Mouse (Mus musculus): ENCODE results near the gene Iscu. TPM values are rescaled to one million over a fixed set of nuclear protein-coding genes. Genes with fewer than 3 reads are reported as not detected.

The Iscu gene
- polyA plus RNA-seq, 1 experiment from 2014 or later, result 104 TPM

GRCm38 (mm10) chr5:113735345-113736112 lies 37.0 kb upstream of the Iscu start, which contains the start of gene Ficd:
Gene Ficd, plus strand, starts transcription at chr5:113735803.
- Histone ChIP-seq H3K36me3 (ENCODE audit: poor library complexity, severe bottlenecking) (peaks cover 31% of the 10 kb centered on the region), H3K27me3 (no peaks in the 10 kb centered on the region), H3K9ac (peak within 1 kb of the TSS; percentile 71), H3K4me3 (peak within 1 kb of the TSS; percentile 63), H3K9me3 (replicated peaks) (no peaks in the 10 kb centered on the region), H3K27ac (peak within 1 kb of the TSS; percentile 95), H3K4me2 (peak within 1 kb of the TSS; percentile 68), H3K4me1 (peaks cover 20% of the 10 kb centered on the region)
- WGBS, result under 1% methylated on average over 51 of the region's 71 CpGs
- ATAC-seq, result peak; percentile 98

GRCm38 (mm10) chr5:113736113-113736502 lies 36.4 kb upstream of the Iscu start:
- Histone ChIP-seq H3K36me3 (ENCODE audit: poor library complexity, severe bottlenecking) (peaks cover 36% of the 10 kb centered on the region), H3K4me2 (peak overlapping the region; percentile 68), H3K9ac (peak overlapping the region; percentile 71), H3K9me3 (replicated peaks) (no peaks in the 10 kb centered on the region), H3K27me3 (no peaks in the 10 kb centered on the region), H3K4me1 (peaks cover 16% of the 10 kb centered on the region), H3K27ac (peak overlapping the region; percentile 95), H3K4me3 (peak overlapping the region; percentile 63)
- WGBS, result 2% methylated on average over 10 of the region's 10 CpGs
- peak; percentile 23; the same call in 1 of the 2 replicates for ATAC-seq

GRCm38 (mm10) chr5:113736522-113737164 lies 35.9 kb upstream of the Iscu start:
- Histone ChIP-seq H3K27me3 (no peaks in the 10 kb centered on the region), H3K4me1 (peaks cover 16% of the 10 kb centered on the region), H3K9ac (peak overlapping the region; percentile 71), H3K9me3 (replicated peaks) (no peaks in the 10 kb centered on the region), H3K27ac (no peak overlapping the region), H3K4me3 (peak overlapping the region; percentile 63), H3K4me2 (peak overlapping the region; percentile 68), H3K36me3 (ENCODE audit: poor library complexity, severe bottlenecking) (peaks cover 42% of the 10 kb centered on the region)
- ATAC-seq, result no peak
- 42% methylated on average over 15 of the region's 15 CpGs for WGBS

GRCm38 (mm10) chr5:113737607-113738237 lies 34.8 kb upstream of the Iscu start:
- no peak overlapping the region for H3K4me2 ChIP-seq
- H3K4me3 ChIP-seq, result no peak overlapping the region
- no peak for ATAC-seq
- H3K9me3 ChIP-seq (replicated peaks), result no peaks in the 10 kb centered on the region
- H3K9ac ChIP-seq, result no peak overlapping the region
- H3K4me1 ChIP-seq, result peaks cover 16% of the 10 kb centered on the region
- no peak overlapping the region for H3K27ac ChIP-seq
- H3K36me3 ChIP-seq (ENCODE audit: poor library complexity, severe bottlenecking), result peaks cover 52% of the 10 kb centered on the region
- WGBS, result 90% methylated on average over 11 of the region's 11 CpGs
- H3K27me3 ChIP-seq, result no peaks in the 10 kb centered on the region

- no peak overlapping the region for H3K9ac ChIP-seq
- H3K4me1 ChIP-seq, result no peaks in the 10 kb centered on the region
- H3K9me3 ChIP-seq (replicated peaks), result no peaks in the 10 kb centered on the region
- no peaks in the 10 kb centered on the region for H3K27me3 ChIP-seq
- 95% methylated on average over 5 of the region's 5 CpGs for WGBS
- H3K36me3 ChIP-seq (ENCODE audit: poor library complexity, severe bottlenecking), result peaks cover 99% of the 10 kb centered on the region
- no peak for ATAC-seq
- H3K27ac ChIP-seq, result no peak overlapping the region
- no peak overlapping the region for H3K4me2 ChIP-seq
- H3K4me3 ChIP-seq, result no peak overlapping the region
Observed at GRCm38 (mm10) chr5:113747629-113748028, 24.9 kb upstream of the Iscu start.

- peaks cover 99% of the 10 kb centered on the region for H3K36me3 ChIP-seq (ENCODE audit: poor library complexity, severe bottlenecking)
- H3K4me1 ChIP-seq, result no peaks in the 10 kb centered on the region
- H3K27ac ChIP-seq, result no peak overlapping the region
- no peak overlapping the region for H3K9ac ChIP-seq
- no peak overlapping the region for H3K4me2 ChIP-seq
- no peak for ATAC-seq
- H3K27me3 ChIP-seq, result no peaks in the 10 kb centered on the region
- H3K4me3 ChIP-seq, result no peak overlapping the region
- 97% methylated on average over 13 of the region's 13 CpGs for WGBS
- H3K9me3 ChIP-seq (replicated peaks), result no peaks in the 10 kb centered on the region
Observed at GRCm38 (mm10) chr5:113748556-113749331, 23.8 kb upstream of the Iscu start.

GRCm38 (mm10) chr5:113751521-113752157 lies 20.9 kb upstream of the Iscu start:
- no peak for ATAC-seq
- H3K36me3 ChIP-seq (ENCODE audit: poor library complexity, severe bottlenecking), result peaks cover 99% of the 10 kb centered on the region
- 92% methylated on average over 9 of the region's 9 CpGs for WGBS

GRCm38 (mm10) chr5:113755347-113756030 lies 17.1 kb upstream of the Iscu start:
- peaks cover 100% of the 10 kb centered on the region for H3K36me3 ChIP-seq (ENCODE audit: poor library complexity, severe bottlenecking)
- ATAC-seq, result no peak
- H3K4me1 ChIP-seq, result no peaks in the 10 kb centered on the region
- 94% methylated on average over 15 of the region's 15 CpGs for WGBS
- H3K4me2 ChIP-seq, result no peak overlapping the region
- no peak overlapping the region; the same call in 1 of the 2 replicates for H3K27ac ChIP-seq
- no peaks in the 10 kb centered on the region for H3K9me3 ChIP-seq (replicated peaks)
- no peaks in the 10 kb centered on the region for H3K27me3 ChIP-seq
- no peak overlapping the region for H3K9ac ChIP-seq
- no peak overlapping the region for H3K4me3 ChIP-seq

More at GRCm38 (mm10) chr5:113751521-113752157, 20.9 kb upstream of the Iscu start:
- Histone ChIP-seq H3K9ac (no peak overlapping the region), H3K27ac (no peak overlapping the region), H3K4me3 (no peak overlapping the region), H3K27me3 (no peaks in the 10 kb centered on the region), H3K9me3 (replicated peaks) (no peaks in the 10 kb centered on the region), H3K4me2 (no peak overlapping the region), H3K4me1 (no peaks in the 10 kb centered on the region)

- no peaks in the 10 kb centered on the region for H3K4me1 ChIP-seq
- peaks cover 92% of the 10 kb centered on the region for H3K36me3 ChIP-seq (ENCODE audit: poor library complexity, severe bottlenecking)
- no peaks in the 10 kb centered on the region for H3K27me3 ChIP-seq
- WGBS, result 94% methylated on average over 2 of the region's 2 CpGs
- no peak overlapping the region for H3K4me2 ChIP-seq
- no peak overlapping the region for H3K9ac ChIP-seq
- ATAC-seq, result no peak
- H3K27ac ChIP-seq, result no peak overlapping the region
- no peak overlapping the region for H3K4me3 ChIP-seq
- no peaks in the 10 kb centered on the region for H3K9me3 ChIP-seq (replicated peaks)
Observed at GRCm38 (mm10) chr5:113761585-113761984, 11.0 kb upstream of the Iscu start.

- no peak overlapping the region for H3K27ac ChIP-seq
- H3K4me1 ChIP-seq, result peaks cover 10% of the 10 kb centered on the region
- 94% methylated on average over 7 of the region's 7 CpGs for WGBS
- no peak overlapping the region for H3K4me2 ChIP-seq
- H3K4me3 ChIP-seq, result no peak overlapping the region
- no peaks in the 10 kb centered on the region for H3K9me3 ChIP-seq (replicated peaks)
- no peak overlapping the region for H3K9ac ChIP-seq
- H3K36me3 ChIP-seq (ENCODE audit: poor library complexity, severe bottlenecking), result peaks cover 90% of the 10 kb centered on the region
- no peak for ATAC-seq
- no peaks in the 10 kb centered on the region for H3K27me3 ChIP-seq
Observed at GRCm38 (mm10) chr5:113764426-113764825, 8.1 kb upstream of the Iscu start.
